Mouse (Mus musculus) cortical plate, adult 2 months (tissue): ENCODE results near the gene Cemip. TPM values are rescaled to one million over a fixed set of nuclear protein-coding genes. Genes with fewer than 3 reads are reported as not detected.

ENCODE experiments used
- H3K27ac ChIP-seq: fragments of 200-500 bp; 2 replicates; pipeline ENCODE4 v1.5.1; 2012; ENCODE audit warnings: low read length, control low read depth, inconsistent platforms; ENCODE audit not compliant: insufficient read depth
- H3K4me1 ChIP-seq: fragments of 200-500 bp; 2 replicates; pipeline ENCODE4 v1.6.1; 2011; ENCODE audit warnings: low read length; ENCODE audit not compliant: control insufficient read depth, insufficient read depth
- H3K4me3 ChIP-seq: fragments of 200-500 bp; 2 replicates; pipeline ENCODE4 v1.5.1; 2011; ENCODE audit warnings: mild to moderate bottlenecking, low read length, control low read depth; ENCODE audit not compliant: insufficient read depth
- CTCF ChIP-seq: fragments of 200-500 bp; IDR thresholded peaks from 2 replicates; pipeline ENCODE4 v1.5.1; 2011; ENCODE audit warnings: mild to moderate bottlenecking, control low read depth, low read length; ENCODE audit not compliant: insufficient read depth; ENCODE audit errors: extremely low read depth
- POLR2A ChIP-seq: fragments of 200-500 bp; IDR thresholded peaks from 2 replicates; pipeline ENCODE4 v1.6.1; 2011; ENCODE audit warnings: mild to moderate bottlenecking, low read length, control low read depth; ENCODE audit not compliant: insufficient read depth; ENCODE audit errors: extremely low read depth
- polyA plus RNA-seq: library from polyadenylated mRNA; depleted of rRNA; stranded (reverse); fragments of >200 nt; gene quantifications from 2 replicates; pipeline ENCODE4 v1.2.3, GENCODE M21; 2012; rRNA removed

Gene Cemip
- polyA plus RNA-seq, 1 experiment, result 5.8 TPM

GRCm38 (mm10) chr7:83889383-83889782 is 196.9 kb downstream of the Cemip start:
- Histone ChIP-seq H3K4me3 (no peak overlapping the region), H3K4me1 (peaks cover 3% of the 10 kb centered on the region), H3K27ac (no peak overlapping the region)
- TF ChIP-seq CTCF (no peak), POLR2A (no peak)

GRCm38 (mm10) chr7:83886366-83887129 is 199.8 kb downstream of the Cemip start:
- Histone ChIP-seq H3K4me1 (peaks cover 5% of the 10 kb centered on the region), H3K27ac (no peak overlapping the region), H3K4me3 (no peak overlapping the region)
- TF ChIP-seq CTCF (peak; percentile 50), POLR2A (no peak)

GRCm38 (mm10) chr7:83885835-83886234 is 200.5 kb downstream of the Cemip start:
- TF ChIP-seq CTCF (no peak), POLR2A (no peak)
- peaks cover 5% of the 10 kb centered on the region for H3K4me1 ChIP-seq
- no peak overlapping the region for H3K4me3 ChIP-seq
- H3K27ac ChIP-seq, result no peak overlapping the region

- H3K27ac ChIP-seq, result peak overlapping the region; percentile 94; the same call in 1 of the 2 replicates
- H3K4me3 ChIP-seq, result peak overlapping the region; percentile 61
- H3K4me1 ChIP-seq, result peaks cover 5% of the 10 kb centered on the region
- TF ChIP-seq CTCF (no peak), POLR2A (no peak)
Measured at GRCm38 (mm10) chr7:83884921-83885532, 201.3 kb downstream of the Cemip start.

GRCm38 (mm10) chr7:83884021-83884658 is 202.2 kb downstream of the Cemip start, which contains the start of the genes Tlnrd1 and Mesd:
TSS of gene Tlnrd1 (minus strand) at chr7:83884305.
TSS of gene Mesd (plus strand) at chr7:83884466.
- peaks cover 6% of the 10 kb centered on the region for H3K4me1 ChIP-seq
- H3K27ac ChIP-seq, result peak within 1 kb of the TSS; percentile 94
- TF ChIP-seq CTCF (no peak), POLR2A (peak; percentile 66)

GRCm38 (mm10) chr7:83883276-83884020 is 202.9 kb downstream of the Cemip start:
- Histone ChIP-seq H3K4me3 (peak overlapping the region; percentile 61), H3K4me1 (peaks cover 11% of the 10 kb centered on the region)
- TF ChIP-seq CTCF, result no peak
- TF ChIP-seq POLR2A, result no peak

More at GRCm38 (mm10) chr7:83884021-83884658, 202.2 kb downstream of the Cemip start, which contains the start of the genes Tlnrd1 and Mesd:
- H3K4me3 ChIP-seq, result peak within 1 kb of the TSS; percentile 61

More at GRCm38 (mm10) chr7:83883276-83884020, 202.9 kb downstream of the Cemip start:
- peak overlapping the region; percentile 94 for H3K27ac ChIP-seq

Other genes starting within 250 kb of the Cemip start
- gene Tlnrd1, start 202.2 kb downstream of the Cemip start, polyA plus RNA-seq, result 18.1 and 20.5 TPM in 2 replicates
- 34.8 and 37.8 TPM in 2 replicates for gene Mesd, start 202.0 kb downstream of the Cemip start, polyA plus RNA-seq
- 33.2 and 35.1 TPM in 2 replicates for gene Abhd17c, start 65.4 kb upstream of the Cemip start, polyA plus RNA-seq